Mouse (Mus musculus) kidney, adult 2 months (tissue): ENCODE data around the gene Ttll3.

Experiments used
- CTCF ChIP-seq: fragments of 200-500 bp; conservative IDR thresholded peaks from 2 replicates; pipeline ENCODE4 v1.5.1; 2011; ENCODE audit warnings: low read depth, mild to moderate bottlenecking, control low read depth, low read length, moderate library complexity, mixed read lengths; ENCODE audit not compliant: insufficient read depth, insufficient read length
- POLR2A ChIP-seq: fragments of 200-500 bp; IDR thresholded peaks from one replicate; pipeline ENCODE4 v1.6.1; 2011; ENCODE audit warnings: low read depth, low read length, control low read depth

- TF ChIP-seq POLR2A = no peak
- TF ChIP-seq CTCF = no peak
Observed at GRCm38 (mm10) chr6:113364518-113365135, 24.4 kb upstream of the Ttll3 start.
